Mouse (Mus musculus): ENCODE data around the gene Rbm47.
A peak's percentile ranks its signal among the peaks of the same experiment; 100 is the strongest.

The Rbm47 gene

DNA sequence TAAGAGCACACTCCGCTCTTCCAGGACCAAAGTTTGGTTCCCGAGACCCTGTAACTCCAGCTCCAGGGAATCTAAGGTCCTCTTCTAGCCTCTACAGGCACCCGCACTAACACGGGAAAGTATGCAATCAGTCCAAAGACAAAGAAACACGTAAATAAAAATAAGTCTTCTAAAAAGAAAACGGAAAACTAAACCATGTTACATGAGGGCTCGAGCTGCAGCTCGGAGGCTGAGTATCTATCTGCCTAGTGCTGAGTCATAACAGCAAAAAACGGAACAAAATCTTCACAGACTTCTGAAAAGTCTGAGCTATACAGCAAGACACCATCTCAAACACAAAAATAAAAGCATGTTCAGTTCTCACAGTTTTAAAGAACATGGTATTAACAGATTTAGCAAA is 86.0 kb downstream of the Rbm47 start:
- no peak for DNase-seq (ENCODE audit: low read depth, low spot score)

GRCm38 (mm10) chr5:66086304-66086703 is 86.6 kb downstream of the Rbm47 start:
- DNase-seq (ENCODE audit: low read depth, low spot score) = no peak

DNA sequence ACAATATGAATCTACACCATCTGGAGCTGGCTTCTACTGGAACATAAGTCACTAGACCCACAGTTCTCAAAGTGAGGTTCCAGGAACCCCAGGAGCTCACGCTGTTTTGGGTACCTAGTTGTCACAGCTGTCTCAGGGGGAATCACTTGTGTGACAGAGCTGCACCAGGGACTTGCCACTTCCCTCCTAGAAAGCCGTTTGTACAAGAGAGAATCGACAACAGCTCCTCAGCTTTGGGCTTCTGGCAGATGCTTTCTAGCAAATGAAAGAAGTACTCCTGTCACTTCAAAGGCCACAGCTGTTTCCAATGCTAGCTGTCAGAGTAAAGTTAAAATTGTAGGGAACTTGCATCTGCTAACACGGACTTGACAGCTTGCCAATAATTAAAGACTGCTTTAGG is 87.4 kb downstream of the Rbm47 start:
- DNase-seq (ENCODE audit: low read depth, low spot score) = no peak

DNA sequence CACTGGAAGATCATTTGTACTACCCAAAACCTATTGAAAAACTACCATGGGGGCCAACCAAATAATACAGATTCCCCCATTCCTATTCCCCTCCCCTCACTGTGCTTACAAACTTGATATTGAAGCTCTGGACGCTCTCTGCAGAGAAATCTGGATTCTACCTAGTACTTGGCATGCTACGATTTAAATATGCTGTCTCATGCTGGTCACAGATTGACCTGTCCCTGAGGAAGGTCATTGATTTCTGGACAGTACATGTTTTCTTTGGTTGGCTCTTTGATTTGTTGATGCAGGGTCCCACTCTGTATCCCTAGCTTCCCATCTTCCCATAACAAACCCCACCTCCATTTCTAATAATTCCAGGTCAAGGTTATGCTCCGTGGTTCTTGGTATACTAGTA is 88.4 kb downstream of the Rbm47 start:
- no peak for DNase-seq (ENCODE audit: low read depth, low spot score)

- peak; percentile 95 for DNase-seq (ENCODE audit: low read depth, low spot score)
Observed at GRCm38 (mm10) chr5:66083350-66083749, 89.6 kb downstream of the Rbm47 start.

- DNase-seq (ENCODE audit: low read depth, low spot score) = peak; percentile 13
Observed at GRCm38 (mm10) chr5:66082229-66082572, 90.7 kb downstream of the Rbm47 start.

DNA sequence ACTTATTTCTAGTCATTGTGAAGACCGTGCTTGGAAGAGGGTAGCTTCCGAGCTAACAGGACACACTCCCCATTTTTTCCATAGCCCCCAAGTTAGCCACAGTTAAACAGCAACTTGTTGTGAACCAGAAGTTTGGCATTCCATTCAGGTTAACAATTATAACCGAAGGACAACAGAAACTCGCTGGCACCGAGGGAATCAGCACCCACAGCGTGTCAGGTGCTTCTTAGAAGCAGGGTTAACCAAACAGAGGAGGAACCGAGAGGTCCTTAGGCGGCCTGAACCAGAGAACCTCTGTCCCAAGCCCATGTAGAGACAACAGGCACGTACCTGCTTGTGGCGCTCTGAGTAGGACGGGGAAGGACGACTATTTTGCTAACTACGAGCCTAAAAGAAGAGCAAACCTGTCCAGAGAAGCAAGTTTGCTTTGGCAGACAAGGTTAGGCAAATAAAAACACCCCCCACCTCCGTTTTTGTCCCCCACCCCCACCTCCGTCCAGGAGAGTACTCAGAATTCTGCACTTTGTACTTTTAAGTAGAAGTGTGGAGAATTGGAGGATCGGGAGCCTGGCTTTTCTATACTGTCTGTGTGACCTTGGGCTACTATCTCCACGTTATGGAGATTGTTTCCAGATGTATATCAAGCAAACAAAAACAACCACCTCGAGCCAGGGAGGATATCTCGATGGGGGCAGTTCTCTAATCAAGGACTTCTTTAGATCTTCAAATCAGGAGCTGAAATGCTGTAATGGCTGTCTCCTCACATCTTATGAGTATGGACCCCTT is 91.3 kb downstream of the Rbm47 start:
- peak; percentile 29 for DNase-seq (ENCODE audit: low read depth, low spot score)

DNA sequence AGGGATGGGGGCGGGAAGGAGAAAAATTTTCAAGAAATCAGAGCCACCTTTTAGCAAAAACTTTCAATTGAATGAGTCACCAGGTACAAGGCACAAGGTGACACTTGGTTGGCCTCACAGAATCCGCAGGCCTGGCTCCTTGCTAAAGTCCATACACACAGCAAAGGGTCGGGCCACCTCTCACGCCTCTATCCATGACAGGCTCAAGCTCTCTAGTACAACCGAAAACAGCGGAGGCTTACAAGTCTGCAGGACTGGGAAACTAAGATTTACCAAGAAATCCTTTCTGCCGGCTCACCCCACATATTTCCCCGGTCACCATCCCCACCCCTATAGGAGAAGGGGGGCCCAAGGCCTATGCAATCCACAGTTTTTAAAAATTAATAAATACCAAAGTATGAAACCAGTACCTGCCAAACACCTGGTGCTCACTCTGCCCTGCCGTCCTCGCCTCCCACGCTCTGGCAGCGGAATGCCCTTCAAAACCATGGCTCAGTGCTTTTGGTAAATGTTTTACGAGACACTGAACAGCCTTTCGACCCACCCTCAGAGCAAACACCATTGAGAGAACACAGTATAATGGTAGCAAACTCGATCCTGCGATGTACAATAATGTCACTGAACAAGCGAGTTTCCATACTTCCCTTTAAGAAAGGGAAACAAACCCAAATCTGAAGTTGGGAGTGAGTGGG is 92.2 kb downstream of the Rbm47 start:
- no peak for DNase-seq (ENCODE audit: low read depth, low spot score)

DNA sequence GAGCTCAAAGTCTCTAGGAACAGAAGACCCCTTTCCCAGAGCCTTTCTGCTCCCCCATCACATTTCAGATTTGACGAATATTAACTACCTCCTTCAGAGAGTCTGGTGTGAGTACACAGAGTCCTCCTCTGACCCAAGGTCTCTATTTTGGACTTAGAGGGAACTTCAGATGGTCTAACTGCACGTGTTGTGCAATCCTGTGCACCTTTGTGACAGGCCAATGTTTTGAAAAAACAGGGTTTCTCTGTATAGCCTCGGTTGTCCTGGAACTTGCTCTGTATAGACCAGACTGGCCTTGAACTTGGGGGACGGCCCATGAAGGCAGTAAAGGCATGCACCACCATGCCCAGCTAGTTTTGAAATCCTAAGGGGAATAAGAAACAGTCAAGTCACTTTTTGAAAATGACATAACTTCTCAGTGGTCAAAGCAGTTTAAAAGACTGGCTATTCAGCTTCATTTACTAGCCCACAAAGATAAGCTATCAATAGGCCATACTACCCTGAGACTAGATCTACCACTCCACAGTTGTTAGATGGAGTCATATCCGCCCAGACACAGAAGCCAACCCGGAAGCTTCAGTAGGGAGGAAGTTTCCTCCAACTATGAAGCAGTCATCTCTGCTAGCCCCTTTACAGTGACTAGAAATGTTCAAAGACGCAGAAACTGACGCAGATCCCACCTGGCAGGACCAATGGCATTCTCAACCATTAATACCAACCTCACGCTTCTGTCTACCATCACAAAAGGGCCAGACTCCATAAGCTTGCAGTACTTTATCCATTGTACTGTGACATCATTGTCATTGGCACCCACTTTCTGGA is 93.3 kb downstream of the Rbm47 start:
- DNase-seq (ENCODE audit: low read depth, low spot score) = no peak

GRCm38 (mm10) chr5:66078491-66079012 is 94.4 kb downstream of the Rbm47 start:
- DNase-seq (ENCODE audit: low read depth, low spot score) = peak; percentile 10

- no peak for DNase-seq (ENCODE audit: low read depth, low spot score)
Observed at GRCm38 (mm10) chr5:66077416-66077815, 95.5 kb downstream of the Rbm47 start.

- no peak for DNase-seq (ENCODE audit: low read depth, low spot score)
Observed at GRCm38 (mm10) chr5:66076685-66077301, 96.1 kb downstream of the Rbm47 start.

GRCm38 (mm10) chr5:66075906-66076305 is 97.0 kb downstream of the Rbm47 start:
- no peak for DNase-seq (ENCODE audit: low read depth, low spot score)

GRCm38 (mm10) chr5:66075032-66075488 is 97.9 kb downstream of the Rbm47 start:
- DNase-seq (ENCODE audit: low read depth, low spot score) = no peak

DNA sequence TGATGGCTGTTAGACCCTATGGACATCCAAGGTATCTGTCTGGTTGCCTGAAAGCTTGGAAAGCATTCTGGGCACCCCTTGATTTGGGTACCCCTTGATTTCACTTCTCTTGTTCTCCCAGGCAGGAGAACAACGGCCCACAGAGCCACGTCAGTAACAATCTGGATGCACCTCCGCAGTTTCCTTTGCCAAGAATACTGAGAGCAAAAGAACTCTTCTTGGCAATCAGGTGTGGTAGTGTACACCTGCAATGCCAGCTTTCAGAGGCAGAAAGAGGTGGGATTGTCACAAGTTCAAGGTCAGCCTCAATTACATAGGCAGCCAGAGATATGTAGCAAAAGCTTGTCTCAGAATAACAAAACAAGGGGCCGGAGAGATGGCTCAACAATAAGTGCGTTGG is 98.7 kb downstream of the Rbm47 start:
- no peak for DNase-seq (ENCODE audit: low read depth, low spot score)

GRCm38 (mm10) chr5:66073604-66074164 is 99.2 kb downstream of the Rbm47 start:
- DNase-seq (ENCODE audit: low read depth, low spot score) = no peak

- DNase-seq (ENCODE audit: low read depth, low spot score) = no peak
Observed at GRCm38 (mm10) chr5:66071722-66072121, 101.2 kb downstream of the Rbm47 start.

DNA sequence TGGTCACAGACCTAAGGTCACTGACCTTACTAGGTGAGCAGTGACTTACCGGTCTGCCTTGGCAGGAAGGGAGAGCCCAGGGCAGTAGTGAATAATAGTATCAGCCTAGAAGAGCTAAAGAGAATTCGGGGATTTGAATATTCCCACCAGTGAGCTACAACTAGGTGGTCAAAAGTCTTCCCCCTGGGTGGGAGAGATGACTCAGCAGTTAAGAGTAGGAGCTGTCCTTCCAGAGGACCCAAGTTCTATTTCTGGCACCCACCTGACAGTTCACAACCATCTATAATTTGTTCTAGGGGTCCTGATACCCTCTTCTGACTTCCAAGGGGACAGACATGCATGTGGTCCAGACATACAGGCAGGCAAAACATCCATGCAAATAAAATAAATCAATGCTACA is 102.6 kb downstream of the Rbm47 start:
- DNase-seq (ENCODE audit: low read depth, low spot score) = no peak

DNA sequence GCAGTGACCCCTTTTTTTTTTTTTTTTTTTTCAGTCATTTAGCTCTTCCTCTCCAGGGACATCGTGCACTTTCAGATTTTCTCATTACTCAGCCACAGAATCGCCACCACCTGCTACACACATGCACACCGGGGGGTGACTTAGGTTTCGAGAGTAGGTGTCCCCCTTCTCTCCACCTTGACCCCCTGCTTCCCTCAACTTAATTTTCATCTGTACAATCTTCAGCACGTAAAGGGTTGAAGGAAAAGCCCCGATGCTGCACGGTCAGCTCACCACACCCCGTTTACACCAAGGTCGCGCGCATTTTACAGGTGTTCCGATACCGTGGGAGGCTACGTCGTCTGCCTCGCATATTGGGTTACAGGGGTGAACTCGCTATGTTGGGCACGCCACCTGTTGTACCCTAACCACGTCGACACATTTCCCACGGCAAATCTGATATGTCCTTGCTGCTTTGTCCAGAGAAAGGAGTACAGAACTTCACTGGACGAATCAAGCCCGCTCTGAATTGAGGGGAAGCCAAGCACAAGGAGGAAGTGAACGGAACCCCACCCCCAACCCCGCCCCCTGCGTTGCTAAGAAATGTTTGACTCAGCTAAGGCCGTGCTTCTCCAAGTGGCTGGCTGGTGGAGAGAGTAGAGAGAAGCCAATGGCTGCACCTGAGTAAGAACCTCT is 103.3 kb downstream of the Rbm47 start:
- peak; percentile 84 for DNase-seq (ENCODE audit: low read depth, low spot score)

- DNase-seq (ENCODE audit: low read depth, low spot score) = no peak
Observed at GRCm38 (mm10) chr5:66069133-66069469, 103.8 kb downstream of the Rbm47 start.

All from ZHBTc4 (cell line).